Mouse (Mus musculus) layer of hippocampus, adult 2 months (tissue): ENCODE measurements around the gene Nav2. TPM values are rescaled to one million over a fixed set of nuclear protein-coding genes. Genes with fewer than 3 reads are reported as not detected.
A peak's percentile ranks its signal among the peaks of the same experiment; 100 is the strongest.

Experiments
- DNase-seq, 2 experiments: peaks; one replicate each; pipeline ENCODE4 v3.0.0; 2022; ENCODE audit warnings: low spot score in 2 of 2
- H3K27ac ChIP-seq: fragments of 200-600 bp; 2 replicates; pipeline ENCODE4 v1.8.1; 2022
- H3K4me3 ChIP-seq: fragments of 200-600 bp; 2 replicates; pipeline ENCODE4 v1.8.1; 2022; ENCODE audit warnings: mild to moderate bottlenecking
- CTCF ChIP-seq: fragments of 200-600 bp; conservative IDR thresholded peaks from 2 replicates; pipeline ENCODE4 v1.8.1; 2022; ENCODE audit warnings: antibody characterized with exemption, mild to moderate bottlenecking, moderate library complexity
- total RNA-seq, 2 experiments: library from RNA; stranded (reverse); gene quantifications; 2 replicates each; pipeline ENCODE4 v1.2.3; 2021

Gene Nav2
- total RNA-seq, 2 experiments from 2014 or later, result 84.8 to 106 TPM

GRCm38 (mm10) chr7:48961935-48962334 lies 53.4 kb downstream of the Nav2 start:
- DNase-seq, result no peak
- TF ChIP-seq CTCF, result no peak
- H3K27ac ChIP-seq, result no peak overlapping the region
- no peak overlapping the region for H3K4me3 ChIP-seq

GRCm38 (mm10) chr7:48963112-48963511 lies 54.6 kb downstream of the Nav2 start:
- peak; percentile 56 for TF ChIP-seq CTCF
- Histone ChIP-seq H3K27ac (no peak overlapping the region), H3K4me3 (no peak overlapping the region)
- DNase-seq, result no peak

- no peak for DNase-seq
- no peak overlapping the region for H3K4me3 ChIP-seq
- H3K27ac ChIP-seq, result no peak overlapping the region
- TF ChIP-seq CTCF, result no peak
Measured at GRCm38 (mm10) chr7:48963554-48963953, 55.0 kb downstream of the Nav2 start.

- no peak for DNase-seq
- Histone ChIP-seq H3K27ac (no peak overlapping the region), H3K4me3 (no peak overlapping the region)
- no peak for TF ChIP-seq CTCF
Measured at GRCm38 (mm10) chr7:48965796-48966512, 57.4 kb downstream of the Nav2 start.

- no peak overlapping the region for H3K27ac ChIP-seq
Measured at GRCm38 (mm10) chr7:48981013-48981412, 72.5 kb downstream of the Nav2 start.

GRCm38 (mm10) chr7:48981814-48982213 lies 73.3 kb downstream of the Nav2 start:
- TF ChIP-seq CTCF, result no peak
- Histone ChIP-seq H3K27ac (no peak overlapping the region), H3K4me3 (no peak overlapping the region)
- no peak for DNase-seq

More at GRCm38 (mm10) chr7:48981013-48981412, 72.5 kb downstream of the Nav2 start:
- no peak overlapping the region for H3K4me3 ChIP-seq
- DNase-seq, result no peak
- TF ChIP-seq CTCF, result no peak

- Histone ChIP-seq H3K27ac (no peak overlapping the region), H3K4me3 (no peak overlapping the region)
- TF ChIP-seq CTCF, result no peak
- DNase-seq, result no peak
Measured at GRCm38 (mm10) chr7:48982573-48982972, 74.1 kb downstream of the Nav2 start.

GRCm38 (mm10) chr7:48991911-48992552 lies 83.5 kb downstream of the Nav2 start:
- TF ChIP-seq CTCF, result no peak
- no peak overlapping the region for H3K4me3 ChIP-seq
- no peak overlapping the region for H3K27ac ChIP-seq
- no peak for DNase-seq

GRCm38 (mm10) chr7:48995171-48995570 lies 86.7 kb downstream of the Nav2 start:
- no peak for DNase-seq
- Histone ChIP-seq H3K27ac (no peak overlapping the region), H3K4me3 (no peak overlapping the region)
- TF ChIP-seq CTCF, result no peak

GRCm38 (mm10) chr7:48995701-48996100 lies 87.2 kb downstream of the Nav2 start:
- Histone ChIP-seq H3K27ac (no peak overlapping the region), H3K4me3 (no peak overlapping the region)
- no peak for TF ChIP-seq CTCF
- DNase-seq, result no peak

GRCm38 (mm10) chr7:48996829-48997228 lies 88.3 kb downstream of the Nav2 start:
- no peak for DNase-seq
- no peak for TF ChIP-seq CTCF
- Histone ChIP-seq H3K27ac (peak overlapping the region; percentile 32; the same call in 1 of the 2 replicates), H3K4me3 (no peak overlapping the region)

GRCm38 (mm10) chr7:48998097-48998496 lies 89.6 kb downstream of the Nav2 start:
- TF ChIP-seq CTCF, result no peak
- no peak for DNase-seq
- peak overlapping the region; percentile 25; the same call in 1 of the 2 replicates for H3K27ac ChIP-seq
- no peak overlapping the region for H3K4me3 ChIP-seq

GRCm38 (mm10) chr7:48998595-48998994 lies 90.1 kb downstream of the Nav2 start:
- no peak for DNase-seq
- Histone ChIP-seq H3K27ac (peak overlapping the region; percentile 52; the same call in 1 of the 2 replicates), H3K4me3 (no peak overlapping the region)
- no peak for TF ChIP-seq CTCF

- DNase-seq, result peak in 1 of 2 experiments; percentile 58
- Histone ChIP-seq H3K27ac (no peak overlapping the region), H3K4me3 (no peak overlapping the region)
- no peak for TF ChIP-seq CTCF
Measured at GRCm38 (mm10) chr7:49000816-49001215, 92.3 kb downstream of the Nav2 start.
